Mouse (Mus musculus) cerebellum, adult (tissue): ENCODE data around the gene Mtmr14.

Experiments used
- ATAC-seq: cut with Nextera tagmentation; 2 replicates; pipeline ENCODE4 v1.9.2; 2017; ENCODE audit warnings: mild to moderate bottlenecking, moderate library complexity, mixed read lengths; ENCODE audit not compliant: insufficient number of reproducible peaks, low FRiP score, low TSS enrichment

The Mtmr14 gene

GRCm38 (mm10) chr6:113237542-113238270, at the start of gene Mtmr14:
TSS of gene Mtmr14 (plus strand) at chr6:113237843.
- peak; percentile 98 for ATAC-seq

- 0 out of 2 replicates have a peak, but pooled peaks have one; percentile 31 for ATAC-seq
Observed at GRCm38 (mm10) chr6:113193765-113194460, 43.7 kb upstream of the Mtmr14 start.

GRCm38 (mm10) chr6:113194517-113194840, 43.2 kb upstream of the Mtmr14 start:
- ATAC-seq, result no peak

- ATAC-seq, result peak; percentile 82
Observed at GRCm38 (mm10) chr6:113194841-113195595, 42.6 kb upstream of the Mtmr14 start, which contains the start of gene Lhfpl4. TSS of gene Lhfpl4 (minus strand) at chr6:113195384.

- ATAC-seq, result no peak; the same call in 1 of the 2 replicates
Observed at GRCm38 (mm10) chr6:113195596-113195992, 42.0 kb upstream of the Mtmr14 start.

- no peak for ATAC-seq
Observed at GRCm38 (mm10) chr6:113216280-113216679, 21.4 kb upstream of the Mtmr14 start.

- ATAC-seq, result no peak
Observed at GRCm38 (mm10) chr6:113225798-113226197, 11.8 kb upstream of the Mtmr14 start.

- ATAC-seq, result no peak
Observed at GRCm38 (mm10) chr6:113226705-113227104, 10.9 kb upstream of the Mtmr14 start.

GRCm38 (mm10) chr6:113235141-113235540, 2.5 kb upstream of the Mtmr14 start:
- no peak for ATAC-seq

GRCm38 (mm10) chr6:113238442-113238841, 799 bp downstream of the Mtmr14 start:
- ATAC-seq, result no peak

GRCm38 (mm10) chr6:113242753-113243152, 5.1 kb downstream of the Mtmr14 start:
- no peak for ATAC-seq

GRCm38 (mm10) chr6:113245585-113245984, 7.9 kb downstream of the Mtmr14 start:
- no peak for ATAC-seq

GRCm38 (mm10) chr6:113250786-113251185, 13.1 kb downstream of the Mtmr14 start:
- no peak for ATAC-seq

GRCm38 (mm10) chr6:113251921-113252320, 14.3 kb downstream of the Mtmr14 start:
- no peak for ATAC-seq

- ATAC-seq, result no peak
Observed at GRCm38 (mm10) chr6:113254899-113255298, 17.3 kb downstream of the Mtmr14 start.

- no peak for ATAC-seq
Observed at GRCm38 (mm10) chr6:113261174-113261858, 23.7 kb downstream of the Mtmr14 start.

- no peak for ATAC-seq
Observed at GRCm38 (mm10) chr6:113263531-113263930, 25.9 kb downstream of the Mtmr14 start.

- ATAC-seq, result no peak
Observed at GRCm38 (mm10) chr6:113264429-113264828, 26.8 kb downstream of the Mtmr14 start.

GRCm38 (mm10) chr6:113266996-113267655, 29.5 kb downstream of the Mtmr14 start:
- ATAC-seq, result no peak

GRCm38 (mm10) chr6:113267988-113268387, 30.3 kb downstream of the Mtmr14 start:
- ATAC-seq, result no peak
